8 mouse cellular contexts compared by ENCODE assay signal in the genomic region with DNA sequence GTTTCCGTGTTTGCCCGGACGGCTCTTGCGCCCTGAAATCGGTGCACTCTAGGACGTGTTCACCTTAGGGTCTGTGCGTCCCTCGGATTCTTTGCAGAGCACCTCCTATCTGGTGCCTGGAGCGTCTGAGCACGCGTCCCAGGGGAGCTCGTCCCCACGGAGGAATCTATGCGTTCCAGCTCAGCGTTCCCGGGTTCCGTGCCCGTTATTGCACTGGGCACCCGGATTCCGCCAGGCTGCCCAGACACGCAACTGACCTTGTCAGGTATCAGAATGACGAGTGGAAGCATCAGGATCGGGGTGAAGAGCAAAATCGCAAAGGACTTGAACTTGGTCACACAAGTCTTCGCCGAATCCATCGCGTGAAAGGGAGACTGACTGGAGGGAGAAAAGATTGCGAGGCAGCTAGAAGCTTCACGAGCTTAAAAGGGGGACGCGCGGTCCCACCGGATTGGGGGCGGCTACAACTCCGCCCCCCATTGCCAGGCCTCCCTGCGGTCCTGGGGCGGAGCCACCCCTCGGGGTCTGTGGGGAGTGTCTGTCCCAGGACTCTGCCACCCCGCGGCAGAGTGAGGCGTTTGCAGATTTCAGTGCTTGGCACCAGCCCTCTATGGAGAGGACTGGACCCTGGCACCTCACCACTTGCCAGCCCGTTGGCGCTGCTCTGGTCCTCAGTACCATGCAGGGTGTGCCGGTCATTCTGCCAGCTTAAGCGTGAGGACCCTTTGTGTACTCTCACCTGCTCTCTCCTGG. TPM values are rescaled to one million over a fixed set of nuclear protein-coding genes. Genes with fewer than 3 reads are reported as not detected.
DNase-seq lines count a peak whose midpoint lies in the region; ATAC-seq and TF ChIP-seq lines count a peak whose summit lies in the region.

No protein-coding gene starts in this region.

- H3ac ChIP-seq in myocyte (ENCODE audit: control insufficient read depth, insufficient read length) = no peak overlapping the region

- peaks cover 41% of the 10 kb centered on the region for H3K27me3 ChIP-seq in embryonic facial prominence, embryonic 14.5 days (replicated peaks; ENCODE audit: control insufficient read depth, insufficient read depth, low read length)
- H3K27me3 ChIP-seq in heart, embryonic 13.5 days (replicated peaks) = peaks cover 75% of the 10 kb centered on the region
- peaks cover 32% of the 10 kb centered on the region for H3K27me3 ChIP-seq in kidney, embryonic 16.5 days (ENCODE audit: insufficient read depth, low read length)
- H3K27me3 ChIP-seq in liver, adult 2 months (ENCODE audit: control insufficient read depth, insufficient read depth, low read length) = no peaks in the 10 kb centered on the region
- H3K27me3 ChIP-seq in myocyte (ENCODE audit: control insufficient read depth, insufficient read depth, insufficient read length) = no peaks in the 10 kb centered on the region
- no peaks in the 10 kb centered on the region for H3K27me3 ChIP-seq in testis, adult 2 months (ENCODE audit: control insufficient read depth, insufficient read depth, low read length)

- no peaks in the 10 kb centered on the region for H3K79me2 ChIP-seq in liver, adult 2 months (ENCODE audit: control insufficient read depth, insufficient read depth, low read length)
- H3K79me2 ChIP-seq in myocyte (ENCODE audit: control insufficient read depth, insufficient read depth) = no peaks in the 10 kb centered on the region

- no peak overlapping the region for H3K27ac ChIP-seq in embryonic facial prominence, embryonic 14.5 days (replicated peaks; ENCODE audit: low read depth, low read length)
- no peak overlapping the region for H3K27ac ChIP-seq in heart, embryonic 13.5 days (replicated peaks)
- no peak overlapping the region for H3K27ac ChIP-seq in kidney, embryonic 16.5 days (ENCODE audit: low read length)
- H3K27ac ChIP-seq in liver, adult 2 months (replicated peaks; ENCODE audit: insufficient read depth, low read depth, low read length) = no peak overlapping the region
- H3K27ac ChIP-seq in testis, adult 2 months (ENCODE audit: control insufficient read depth, insufficient read depth, low read depth, low read length) = peak overlapping the region; percentile 88

- H3K36me3 ChIP-seq in embryonic facial prominence, embryonic 14.5 days (ENCODE audit: control insufficient read depth, insufficient read depth, low read length) = no peaks in the 10 kb centered on the region
- H3K36me3 ChIP-seq in heart, embryonic 13.5 days = no peaks in the 10 kb centered on the region
- H3K36me3 ChIP-seq in kidney, embryonic 16.5 days (ENCODE audit: insufficient read depth, low read length) = no peaks in the 10 kb centered on the region
- H3K36me3 ChIP-seq in liver, adult 2 months (ENCODE audit: control insufficient read depth, insufficient read depth, low read length) = no peaks in the 10 kb centered on the region
- H3K36me3 ChIP-seq in myocyte (ENCODE audit: control insufficient read depth, insufficient read depth) = no peaks in the 10 kb centered on the region
- H3K36me3 ChIP-seq in testis, adult 2 months (ENCODE audit: control insufficient read depth, insufficient read depth, low read length) = no peaks in the 10 kb centered on the region

- peak; percentile 90 for ATAC-seq in embryonic facial prominence, embryonic 14.5 days (ENCODE audit: low read depth)
- peak; percentile 31; the same call in 1 of the 2 replicates for ATAC-seq in heart, embryonic 13.5 days (ENCODE audit: extremely low read depth, insufficient number of reproducible peaks, low FRiP score, low TSS enrichment)
- ATAC-seq in kidney, embryonic 16.5 days (ENCODE audit: low FRiP score, low TSS enrichment) = peak; percentile 93

- no peak for TF ChIP-seq POLR2A in liver, adult 2 months (IDR thresholded peaks at IDR 0.05; ENCODE audit: extremely low read depth, insufficient read depth, low read length)
- no peak for TF ChIP-seq POLR2A in myocyte (IDR thresholded peaks at IDR 0.05; ENCODE audit: insufficient read length, low read depth)
- TF ChIP-seq POLR2A in testis, adult 2 months (IDR thresholded peaks at IDR 0.05; ENCODE audit: control insufficient read depth, low read depth, low read length) = peak; percentile 57; the same call in 1 of the 2 replicates

- H3K4me1 ChIP-seq in embryonic facial prominence, embryonic 14.5 days (ENCODE audit: control insufficient read depth, insufficient read depth, low read length) = 0 out of 2 replicates have a peak, but pooled peaks cover 3% of the 10 kb centered on the region
- peaks cover 26% of the 10 kb centered on the region for H3K4me1 ChIP-seq in heart, embryonic 13.5 days
- H3K4me1 ChIP-seq in kidney, embryonic 16.5 days (ENCODE audit: insufficient read depth, low read length) = peaks cover 12% of the 10 kb centered on the region
- H3K4me1 ChIP-seq in liver, adult 2 months (ENCODE audit: control insufficient read depth, insufficient read depth, low read length) = no peaks in the 10 kb centered on the region; the same call in 1 of the 2 replicates
- peaks cover 18% of the 10 kb centered on the region for H3K4me1 ChIP-seq in testis, adult 2 months (ENCODE audit: control insufficient read depth, insufficient read depth, low read length)

- DNase-seq in B cell, adult 2 months = peak; percentile 39
- DNase-seq in adrenal gland, postnatal 4 days (ENCODE audit: low spot score in 2 of 2) = peak; percentile 9 to 14
- peak; percentile 83 for DNase-seq in embryonic facial prominence, embryonic 14.5 days (ENCODE audit: low spot score)
- DNase-seq in liver, adult 2 months (ENCODE audit: extremely low read depth, low read depth, low spot score) = peak; percentile 67

- no peaks in the 10 kb centered on the region for H3K9me3 ChIP-seq in embryonic facial prominence, embryonic 14.5 days (ENCODE audit: control insufficient read depth, low read length)
- no peaks in the 10 kb centered on the region for H3K9me3 ChIP-seq in heart, embryonic 13.5 days
- H3K9me3 ChIP-seq in kidney, embryonic 16.5 days (ENCODE audit: low read length) = no peaks in the 10 kb centered on the region

- H3K9ac ChIP-seq in embryonic facial prominence, embryonic 14.5 days (ENCODE audit: low read depth, low read length) = peak overlapping the region; percentile 57
- H3K9ac ChIP-seq in heart, embryonic 13.5 days = peak overlapping the region; percentile 77
- H3K9ac ChIP-seq in kidney, embryonic 16.5 days (replicated peaks; ENCODE audit: low read length) = peak overlapping the region; percentile 42
- peak overlapping the region; percentile 24 for H3K9ac ChIP-seq in liver, adult 2 months (ENCODE audit: low read depth, low read length)

- peak overlapping the region; percentile 76 for H3K4me2 ChIP-seq in embryonic facial prominence, embryonic 14.5 days (ENCODE audit: low read depth, low read length)
- H3K4me2 ChIP-seq in heart, embryonic 13.5 days = peak overlapping the region; percentile 90
- peak overlapping the region; percentile 73 for H3K4me2 ChIP-seq in kidney, embryonic 16.5 days (replicated peaks; ENCODE audit: low read depth, low read length)
- H3K4me2 ChIP-seq in myocyte (ENCODE audit: low read depth) = peak overlapping the region; percentile 70

- H3K4me3 ChIP-seq in embryonic facial prominence, embryonic 14.5 days (ENCODE audit: low read depth, low read length) = peak overlapping the region; percentile 45
- peak overlapping the region; percentile 55 for H3K4me3 ChIP-seq in heart, embryonic 13.5 days
- H3K4me3 ChIP-seq in kidney, embryonic 16.5 days (ENCODE audit: low read length) = peak overlapping the region; percentile 44
- peak overlapping the region; percentile 58 for H3K4me3 ChIP-seq in liver, adult 2 months (ENCODE audit: insufficient read depth, low read depth, low read length)
- H3K4me3 ChIP-seq in myocyte = peak overlapping the region; percentile 6
- peak overlapping the region; percentile 90 for H3K4me3 ChIP-seq in testis, adult 2 months (ENCODE audit: control insufficient read depth, low read depth, low read length)

- 1% methylated on average over 44 of the region's 46 CpGs for WGBS in embryonic facial prominence, embryonic 14.5 days
- WGBS in heart, embryonic 13.5 days = 1% methylated on average over 46 of the region's 46 CpGs
- whole genome bisulfite sequencing in kidney, embryonic 16.5 days = 1% methylated on average over 46 of the region's 46 CpGs
- WGBS in liver, adult 2 months = 2% methylated on average over 46 of the region's 46 CpGs

- TF ChIP-seq CTCF in liver, adult 2 months (IDR thresholded peaks at IDR 0.05; ENCODE audit: low read depth, low read length) = peak; percentile 78
- no peak for TF ChIP-seq CTCF in testis, adult 2 months (IDR thresholded peaks at IDR 0.05; ENCODE audit: control insufficient read depth, insufficient read depth, insufficient replicate concordance, low read depth, low read length)

RNA-seq across cellular contexts. Expression of a gene that starts 0.6 kb away (rescaled TPM):
- under 1 TPM; 0.25 to 0.51 TPM for total RNA-seq in adrenal gland, postnatal 4 days (2021)
- polyA plus RNA-seq in embryonic facial prominence, embryonic 14.5 days (2014; fragmentation: Nextera tagmentation; extraction: Ambion mirVana) = 8.3 and 14.0 TPM in 2 replicates
- 0.11 and 0.12 TPM in 2 replicates for polyA plus RNA-seq in heart, embryonic 13.5 days (2015; fragmentation: Nextera tagmentation; extraction: Ambion mirVana)
- polyA plus RNA-seq in kidney, embryonic 16.5 days (2015; fragmentation: Nextera tagmentation; extraction: Ambion mirVana) = 0.12 and 0.45 TPM in 2 replicates
- total RNA-seq in liver, adult 2 months (2014; rRNA removed) = 0.94 and 1.1 TPM in 2 replicates
- 1.4 and 1.6 TPM in 2 replicates for polyA plus RNA-seq in liver, adult 2 months (2012; rRNA removed)
- 0.72 TPM for polyA plus RNA-seq in myocyte (2012; fragmentation: generic; extraction: Trizol)
- polyA plus RNA-seq in testis, adult 2 months (2012; rRNA removed) = 34.1 and 37.6 TPM in 2 replicates

RNA-seq across cellular contexts. Expression of a gene that starts 35.0 kb away (rescaled TPM):
- total RNA-seq in adrenal gland, postnatal 4 days (2021) = 10 to 100 TPM; 19.5 to 23.8 TPM
- 3.2 TPM in 2 replicates for polyA plus RNA-seq in embryonic facial prominence, embryonic 14.5 days (2014; fragmentation: Nextera tagmentation; extraction: Ambion mirVana)
- polyA plus RNA-seq in heart, embryonic 13.5 days (2015; fragmentation: Nextera tagmentation; extraction: Ambion mirVana) = 5.7 and 6.8 TPM in 2 replicates
- 4.9 and 5.1 TPM in 2 replicates for polyA plus RNA-seq in kidney, embryonic 16.5 days (2015; fragmentation: Nextera tagmentation; extraction: Ambion mirVana)
- 5.2 and 7.4 TPM in 2 replicates for total RNA-seq in liver, adult 2 months (2014; rRNA removed)
- 15.5 and 17.6 TPM in 2 replicates for polyA plus RNA-seq in liver, adult 2 months (2012; rRNA removed)
- polyA plus RNA-seq in myocyte (2012; fragmentation: generic; extraction: Trizol) = 5.9 TPM
- polyA plus RNA-seq in testis, adult 2 months (2012; rRNA removed) = 1.4 and 2.3 TPM in 2 replicates

RNA-seq across cellular contexts. Expression of a gene that starts 47.9 kb away (rescaled TPM):
- total RNA-seq in adrenal gland, postnatal 4 days (2021) = not detected
- polyA plus RNA-seq in embryonic facial prominence, embryonic 14.5 days (2014; fragmentation: Nextera tagmentation; extraction: Ambion mirVana) = not detected in 2 replicates
- polyA plus RNA-seq in heart, embryonic 13.5 days (2015; fragmentation: Nextera tagmentation; extraction: Ambion mirVana) = not detected in 2 replicates
- polyA plus RNA-seq in kidney, embryonic 16.5 days (2015; fragmentation: Nextera tagmentation; extraction: Ambion mirVana) = not detected in 2 replicates
- total RNA-seq in liver, adult 2 months (2014; rRNA removed) = not detected in 2 replicates
- polyA plus RNA-seq in liver, adult 2 months (2012; rRNA removed) = not detected in 2 replicates
- polyA plus RNA-seq in myocyte (2012; fragmentation: generic; extraction: Trizol) = 0.02 TPM
- polyA plus RNA-seq in testis, adult 2 months (2012; rRNA removed) = 108 and 112 TPM in 2 replicates

RNA-seq across cellular contexts. Expression of a gene that starts 51.0 kb away (rescaled TPM):
- 10 to 100 TPM; 14.8 to 15.0 TPM for total RNA-seq in adrenal gland, postnatal 4 days (2021)
- polyA plus RNA-seq in embryonic facial prominence, embryonic 14.5 days (2014; fragmentation: Nextera tagmentation; extraction: Ambion mirVana) = 40.6 and 42.0 TPM in 2 replicates
- polyA plus RNA-seq in heart, embryonic 13.5 days (2015; fragmentation: Nextera tagmentation; extraction: Ambion mirVana) = 28.3 and 31.7 TPM in 2 replicates
- 45.5 and 46.1 TPM in 2 replicates for polyA plus RNA-seq in kidney, embryonic 16.5 days (2015; fragmentation: Nextera tagmentation; extraction: Ambion mirVana)
- total RNA-seq in liver, adult 2 months (2014; rRNA removed) = 7.1 and 8.2 TPM in 2 replicates
- polyA plus RNA-seq in liver, adult 2 months (2012; rRNA removed) = 3.4 TPM in 2 replicates
- 20.1 TPM for polyA plus RNA-seq in myocyte (2012; fragmentation: generic; extraction: Trizol)
- 21.5 and 23.5 TPM in 2 replicates for polyA plus RNA-seq in testis, adult 2 months (2012; rRNA removed)

RNA-seq across cellular contexts. Expression of a gene that starts 59.0 kb away (rescaled TPM):
- total RNA-seq in adrenal gland, postnatal 4 days (2021) = 10 to 100 TPM; 68.2 to 71.9 TPM
- polyA plus RNA-seq in embryonic facial prominence, embryonic 14.5 days (2014; fragmentation: Nextera tagmentation; extraction: Ambion mirVana) = 197 and 203 TPM in 2 replicates
- polyA plus RNA-seq in heart, embryonic 13.5 days (2015; fragmentation: Nextera tagmentation; extraction: Ambion mirVana) = 137 and 155 TPM in 2 replicates
- polyA plus RNA-seq in kidney, embryonic 16.5 days (2015; fragmentation: Nextera tagmentation; extraction: Ambion mirVana) = 207 and 210 TPM in 2 replicates
- total RNA-seq in liver, adult 2 months (2014; rRNA removed) = 72.9 and 80.2 TPM in 2 replicates
- polyA plus RNA-seq in liver, adult 2 months (2012; rRNA removed) = 32.0 and 37.9 TPM in 2 replicates
- polyA plus RNA-seq in myocyte (2012; fragmentation: generic; extraction: Trizol) = 110 TPM
- 15.8 and 17.5 TPM in 2 replicates for polyA plus RNA-seq in testis, adult 2 months (2012; rRNA removed)

Comparison
In these comparisons a context has a peak if more than half of its experiments do, and no peak if none do; other contexts are left out.
1. DNase-seq: peak in every context shown above with its lines; median percentile 83 in embryonic facial prominence, embryonic 14.5 days; 67 in liver, adult 2 months; 39 in B cell, adult 2 months; 12 in adrenal gland, postnatal 4 days.
2. ATAC-seq: peak in every context shown above with its lines; median percentile 93 in kidney, embryonic 16.5 days; 90 in embryonic facial prominence, embryonic 14.5 days; 31 in heart, embryonic 13.5 days.
3. H3K4me3 ChIP-seq: peak in every context shown above with its lines; median percentile 90 in testis, adult 2 months; 58 in liver, adult 2 months; 55 in heart, embryonic 13.5 days; 45 in embryonic facial prominence, embryonic 14.5 days; 44 in kidney, embryonic 16.5 days; 6 in myocyte.
4. H3K9ac ChIP-seq: peak in every context shown above with its lines; median percentile 77 in heart, embryonic 13.5 days; 57 in embryonic facial prominence, embryonic 14.5 days; 42 in kidney, embryonic 16.5 days; 24 in liver, adult 2 months.
5. RNA of a gene that starts 47.9 kb away (polyA plus RNA-seq): 108 to 112 TPM in testis, adult 2 months; not detected in heart, embryonic 13.5 days, 0.02 TPM in myocyte (single experiment), not detected in embryonic facial prominence, embryonic 14.5 days, not detected in kidney, embryonic 16.5 days and not detected in liver, adult 2 months; every median in the first group is over 100 times any median in the second.
6. Peak in every context shown above with its lines, with median percentiles within 50 percentile points of each other: H3K4me2 ChIP-seq.